Mouse (Mus musculus) megakaryocyte-erythroid progenitor cell, adult 5-6 weeks (primary cell): ENCODE data around the gene Olfr816. TPM values are rescaled to one million over a fixed set of nuclear protein-coding genes. Genes with fewer than 3 reads are reported as not detected.
"Not testable (repeated sequence)": the region's sequence is repeated elsewhere in the genome, so short reads cannot be mapped to it uniquely, and the experiment has no call there.

ENCODE experiments used
- ATAC-seq: replicated peaks from 2 replicates; pipeline ENCODE4 v1.8.0; 2016; ENCODE audit warnings: mild to moderate bottlenecking, inconsistent platforms; ENCODE audit not compliant: severe bottlenecking, poor library complexity, low FRiP score, low TSS enrichment
- total RNA-seq, 2 experiments: library from RNA; stranded (forward) in 1 of 2; stranded (reverse) in 1 of 2; fragments of 200-1000, 215-1000 nt in 1 of 2; fragments of >200 nt in 1 of 2; fragmentation: Nextera tagmentation in 1 of 2; gene quantifications; 2 replicates each; pipeline ENCODE4 v1.2.3; 2014 to 2017

The Olfr816 gene
- not detected in 2 replicates for total RNA-seq (2014; fragmentation: Nextera tagmentation)
- total RNA-seq (2017), result not detected in 2 replicates

- ATAC-seq, result no peak
Measured at GRCm38 (mm10) chr10:129915497-129915896, at the start of gene Olfr816. Gene Olfr816, minus strand, starts transcription at chr10:129915597.

- ATAC-seq, result no peak
Measured at GRCm38 (mm10) chr10:129949000-129949399, 33.6 kb upstream of the Olfr816 start, which contains the start of gene Olfr818. Gene Olfr818, minus strand, starts transcription at chr10:129949100.

GRCm38 (mm10) chr10:129905767-129906166, 9.6 kb downstream of the Olfr816 start, which contains the start of gene Olfr815:
Gene Olfr815, minus strand, starts transcription at chr10:129905867.
- ATAC-seq, result not testable (repeated sequence)

GRCm38 (mm10) chr10:129885934-129886333, 29.5 kb downstream of the Olfr816 start:
- ATAC-seq, result no peak

GRCm38 (mm10) chr10:129885496-129885895, 29.9 kb downstream of the Olfr816 start:
- not testable (repeated sequence) for ATAC-seq

GRCm38 (mm10) chr10:129879751-129880150, 35.6 kb downstream of the Olfr816 start, which contains the start of gene Olfr814:
Gene Olfr814, minus strand, starts transcription at chr10:129879851.
- ATAC-seq, result not testable (repeated sequence)

Other genes starting within 250 kb of the Olfr816 start
- gene Olfr801, start 241.7 kb downstream of the Olfr816 start, total RNA-seq (2014; fragmentation: Nextera tagmentation), result not detected in 2 replicates
- gene Olfr801, start 241.7 kb downstream of the Olfr816 start, total RNA-seq (2017), result not detected in 2 replicates
- gene Olfr802, start 227.4 kb downstream of the Olfr816 start, total RNA-seq (2014; fragmentation: Nextera tagmentation), result not detected in 2 replicates
- gene Olfr802, start 227.4 kb downstream of the Olfr816 start, total RNA-seq (2017), result not detected in 2 replicates
- gene Olfr803, start 221.3 kb downstream of the Olfr816 start, total RNA-seq (2014; fragmentation: Nextera tagmentation), result not detected in 2 replicates
- not detected in 2 replicates for gene Olfr803, start 221.3 kb downstream of the Olfr816 start, total RNA-seq (2017)
- gene Olfr804, start 212.4 kb downstream of the Olfr816 start, total RNA-seq (2014; fragmentation: Nextera tagmentation), result not detected in 2 replicates
- not detected in 2 replicates for gene Olfr804, start 212.4 kb downstream of the Olfr816 start, total RNA-seq (2017)
- gene Olfr805, start 186.2 kb downstream of the Olfr816 start, total RNA-seq (2014; fragmentation: Nextera tagmentation), result not detected in 2 replicates
- gene Olfr805, start 186.2 kb downstream of the Olfr816 start, total RNA-seq (2017), result not detected in 2 replicates
- not detected in 2 replicates for gene Olfr806, start 173.7 kb downstream of the Olfr816 start, total RNA-seq (2014; fragmentation: Nextera tagmentation)
- not detected in 2 replicates for gene Olfr806, start 173.7 kb downstream of the Olfr816 start, total RNA-seq (2017)
- not detected in 2 replicates for gene Olfr807, start 157.8 kb downstream of the Olfr816 start, total RNA-seq (2014; fragmentation: Nextera tagmentation)
- gene Olfr807, start 157.8 kb downstream of the Olfr816 start, total RNA-seq (2017), result not detected in 2 replicates
- 0.12 TPM in 1 of 2 replicates, not detected in the other for gene Olfr808, start 150.1 kb downstream of the Olfr816 start, total RNA-seq (2014; fragmentation: Nextera tagmentation)
- not detected in 2 replicates for gene Olfr808, start 150.1 kb downstream of the Olfr816 start, total RNA-seq (2017)
- not detected in 2 replicates for gene Olfr809, start 141.0 kb downstream of the Olfr816 start, total RNA-seq (2014; fragmentation: Nextera tagmentation)
- gene Olfr809, start 141.0 kb downstream of the Olfr816 start, total RNA-seq (2017), result not detected in 2 replicates
- not detected in 2 replicates for gene Olfr810, start 120.7 kb downstream of the Olfr816 start, total RNA-seq (2014; fragmentation: Nextera tagmentation)
- gene Olfr810, start 120.7 kb downstream of the Olfr816 start, total RNA-seq (2017), result not detected in 2 replicates
- not detected in 2 replicates for gene Olfr811, start 111.2 kb downstream of the Olfr816 start, total RNA-seq (2014; fragmentation: Nextera tagmentation)
- not detected in 2 replicates for gene Olfr811, start 111.2 kb downstream of the Olfr816 start, total RNA-seq (2017)
- not detected in 2 replicates for gene Olfr812, start 69.5 kb downstream of the Olfr816 start, total RNA-seq (2014; fragmentation: Nextera tagmentation)
- gene Olfr812, start 69.5 kb downstream of the Olfr816 start, total RNA-seq (2017), result not detected in 2 replicates
- not detected in 2 replicates for gene Olfr813, start 60.2 kb downstream of the Olfr816 start, total RNA-seq (2014; fragmentation: Nextera tagmentation)
- gene Olfr813, start 60.2 kb downstream of the Olfr816 start, total RNA-seq (2017), result not detected in 2 replicates
- not detected in 2 replicates for gene Olfr814, start 35.7 kb downstream of the Olfr816 start, total RNA-seq (2014; fragmentation: Nextera tagmentation)
- gene Olfr814, start 35.7 kb downstream of the Olfr816 start, total RNA-seq (2017), result not detected in 2 replicates
- gene Olfr815, start 9.7 kb downstream of the Olfr816 start, total RNA-seq (2014; fragmentation: Nextera tagmentation), result not detected in 2 replicates
- not detected in 2 replicates for gene Olfr815, start 9.7 kb downstream of the Olfr816 start, total RNA-seq (2017)
- gene Olfr818, start 33.5 kb upstream of the Olfr816 start, total RNA-seq (2014; fragmentation: Nextera tagmentation), result not detected in 2 replicates
- gene Olfr818, start 33.5 kb upstream of the Olfr816 start, total RNA-seq (2017), result not detected in 2 replicates
- not detected in 2 replicates for gene Olfr819, start 51.7 kb upstream of the Olfr816 start, total RNA-seq (2014; fragmentation: Nextera tagmentation)
- not detected in 2 replicates for gene Olfr819, start 51.7 kb upstream of the Olfr816 start, total RNA-seq (2017)
- gene Olfr247, start 60.5 kb upstream of the Olfr816 start, total RNA-seq (2014; fragmentation: Nextera tagmentation), result not detected in 2 replicates
- gene Olfr247, start 60.5 kb upstream of the Olfr816 start, total RNA-seq (2017), result not detected in 2 replicates
- gene Gm10310, start 69.5 kb upstream of the Olfr816 start, total RNA-seq (2014; fragmentation: Nextera tagmentation), result not detected in 2 replicates
- gene Gm10310, start 69.5 kb upstream of the Olfr816 start, total RNA-seq (2017), result not detected in 2 replicates
- not detected in 2 replicates for gene Olfr820, start 97.0 kb upstream of the Olfr816 start, total RNA-seq (2014; fragmentation: Nextera tagmentation)
- gene Olfr820, start 97.0 kb upstream of the Olfr816 start, total RNA-seq (2017), result not detected in 2 replicates
- gene Olfr821, start 114.8 kb upstream of the Olfr816 start, total RNA-seq (2014; fragmentation: Nextera tagmentation), result not detected in 2 replicates
- gene Olfr821, start 114.8 kb upstream of the Olfr816 start, total RNA-seq (2017), result not detected in 2 replicates
- gene Olfr822, start 155.6 kb upstream of the Olfr816 start, total RNA-seq (2014; fragmentation: Nextera tagmentation), result not detected in 2 replicates
- not detected in 2 replicates for gene Olfr822, start 155.6 kb upstream of the Olfr816 start, total RNA-seq (2017)
- gene Olfr823, start 199.8 kb upstream of the Olfr816 start, total RNA-seq (2014; fragmentation: Nextera tagmentation), result not detected in 2 replicates
- gene Olfr823, start 199.8 kb upstream of the Olfr816 start, total RNA-seq (2017), result not detected in 2 replicates
- gene Olfr824, start 214.4 kb upstream of the Olfr816 start, total RNA-seq (2014; fragmentation: Nextera tagmentation), result not detected in 2 replicates
- not detected in 2 replicates for gene Olfr824, start 214.4 kb upstream of the Olfr816 start, total RNA-seq (2017)